Mouse (Mus musculus): ENCODE measurements around the gene Gm8909.
"Not testable (repeated sequence)": the region's sequence is repeated elsewhere in the genome, so short reads cannot be mapped to it uniquely, and the experiment has no call there.

Gene Gm8909

DNA sequence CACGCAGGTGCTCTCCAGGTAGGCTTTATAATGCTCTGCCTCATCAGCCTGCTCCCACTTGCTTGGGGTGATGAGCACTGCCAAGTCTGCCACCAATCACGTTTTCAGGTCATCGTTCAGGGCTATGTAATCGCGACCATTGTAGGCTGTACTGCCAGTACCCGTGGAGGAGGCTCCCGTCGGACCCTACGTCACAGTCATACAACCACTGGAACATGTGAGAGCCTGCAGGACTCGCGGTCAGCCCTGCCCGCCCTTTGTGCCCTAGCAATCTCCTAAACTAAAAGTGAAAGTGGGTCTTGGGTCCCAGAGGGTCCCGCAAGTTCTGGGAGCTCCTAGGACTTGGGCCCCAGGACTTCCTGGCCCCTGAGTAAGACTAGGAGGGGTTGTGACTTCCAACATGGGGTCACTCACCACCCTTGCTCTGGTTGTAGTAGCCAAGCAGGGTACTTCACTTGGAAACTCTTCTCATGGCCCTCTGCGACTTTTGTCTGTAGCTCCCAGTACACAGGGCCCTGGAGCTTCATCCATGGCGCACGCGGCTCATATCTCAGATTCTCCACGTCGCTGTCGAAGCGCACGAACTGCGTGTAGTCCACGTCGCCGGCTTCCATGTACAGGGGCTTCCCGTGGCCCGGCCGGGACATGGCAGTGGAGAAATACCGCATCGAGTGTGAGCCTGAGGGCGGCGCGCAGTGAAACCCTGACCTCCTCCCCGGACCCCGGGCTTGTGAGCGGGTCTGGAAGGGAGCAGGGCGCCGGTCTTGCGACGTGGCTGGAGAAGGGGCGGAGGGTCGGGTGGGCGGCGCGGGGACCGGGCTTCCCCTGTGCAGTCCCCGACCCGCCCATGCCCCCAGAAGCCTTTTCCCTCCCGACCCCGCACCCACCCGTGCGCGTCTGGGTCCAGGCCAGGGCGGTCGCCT lies 6.9 kb downstream of the Gm8909 start:
- no peak for DNase-seq (ENCODE audit: low read depth)

DNA sequence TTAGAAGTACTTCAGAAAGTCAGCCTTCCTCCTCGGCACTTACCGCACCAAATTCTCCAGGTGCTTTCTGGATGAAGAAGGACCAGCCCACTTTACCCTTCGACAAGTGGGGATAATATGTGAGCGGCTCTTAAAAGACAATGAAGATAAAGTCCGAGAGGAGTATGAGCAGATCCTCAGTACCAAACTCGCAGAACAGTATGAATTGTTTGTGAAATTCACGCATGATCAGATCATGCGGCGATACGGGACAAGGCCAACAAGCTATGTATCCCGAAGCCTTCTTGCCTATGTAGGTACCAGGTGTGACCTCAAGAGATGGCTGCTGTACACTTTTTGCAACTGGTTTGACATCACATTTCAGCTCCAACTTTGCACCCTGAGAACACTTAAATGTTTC lies 10.1 kb downstream of the Gm8909 start:
- not testable (repeated sequence) for DNase-seq (ENCODE audit: low read depth)

DNA sequence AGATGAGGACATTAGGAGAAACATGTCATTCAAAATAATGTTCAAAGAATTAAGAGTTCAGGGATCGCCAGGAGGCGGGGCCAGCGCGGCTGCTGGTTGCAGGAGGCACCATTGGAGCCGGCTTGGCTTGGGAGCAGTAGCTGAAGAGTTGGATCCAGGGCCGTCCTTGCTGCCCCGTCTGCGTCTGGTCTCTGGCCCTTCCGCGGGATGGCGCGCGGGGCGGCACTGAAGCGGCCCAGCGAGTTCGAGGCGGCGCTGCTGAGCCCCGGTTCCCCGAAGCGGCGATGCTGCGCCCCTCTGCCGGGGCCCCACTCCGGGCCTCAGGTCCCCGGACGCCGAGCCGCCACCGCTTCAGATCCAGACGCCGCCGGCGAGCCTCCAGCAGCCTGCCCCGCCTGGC lies 10.6 kb downstream of the Gm8909 start:
- DNase-seq (ENCODE audit: low read depth) = not testable (repeated sequence)

DNA sequence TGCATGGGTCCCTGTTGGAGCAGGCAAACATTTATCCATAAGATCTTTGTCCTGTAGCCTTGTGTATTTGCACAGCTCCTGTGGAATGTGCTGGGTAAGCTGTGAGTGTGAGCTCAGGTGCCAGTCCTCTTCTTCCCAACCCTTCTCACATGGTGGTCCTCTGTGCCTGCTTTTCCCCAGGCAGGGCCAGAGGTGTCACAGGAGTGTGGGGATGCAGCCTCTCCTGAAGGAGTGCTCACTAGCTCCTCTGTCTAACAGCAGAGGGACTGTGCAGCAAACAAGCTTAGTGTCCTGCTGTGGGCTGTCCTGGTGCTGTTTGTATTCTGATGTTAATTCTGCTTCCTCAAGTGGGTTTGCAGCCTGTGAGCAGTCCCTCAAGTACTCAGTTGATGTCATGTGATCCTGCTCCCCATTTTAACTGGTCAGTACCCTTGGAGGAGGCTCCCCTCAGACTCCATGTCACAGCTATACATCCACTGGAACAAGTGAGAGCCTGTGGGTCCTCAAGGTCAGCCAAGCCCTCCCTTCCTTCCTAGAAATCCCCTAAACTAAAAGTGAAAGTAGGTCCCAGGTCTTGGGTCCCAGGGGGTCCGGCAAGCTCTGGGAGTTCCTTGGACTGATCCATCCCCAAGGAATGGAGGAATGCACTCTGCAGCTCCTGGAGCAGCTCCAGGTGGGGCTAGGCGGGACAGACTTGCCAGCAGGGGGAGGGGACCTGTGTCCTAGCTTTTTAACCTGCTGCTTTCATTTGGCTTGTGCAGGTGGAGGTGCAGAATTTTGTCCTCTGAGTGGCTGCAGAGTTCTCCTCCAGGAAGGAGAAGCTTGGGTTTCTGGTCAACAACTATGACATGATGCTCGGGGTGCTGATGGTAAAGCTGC lies 13.8 kb downstream of the Gm8909 start:
- no peak for DNase-seq (ENCODE audit: low read depth)

DNA sequence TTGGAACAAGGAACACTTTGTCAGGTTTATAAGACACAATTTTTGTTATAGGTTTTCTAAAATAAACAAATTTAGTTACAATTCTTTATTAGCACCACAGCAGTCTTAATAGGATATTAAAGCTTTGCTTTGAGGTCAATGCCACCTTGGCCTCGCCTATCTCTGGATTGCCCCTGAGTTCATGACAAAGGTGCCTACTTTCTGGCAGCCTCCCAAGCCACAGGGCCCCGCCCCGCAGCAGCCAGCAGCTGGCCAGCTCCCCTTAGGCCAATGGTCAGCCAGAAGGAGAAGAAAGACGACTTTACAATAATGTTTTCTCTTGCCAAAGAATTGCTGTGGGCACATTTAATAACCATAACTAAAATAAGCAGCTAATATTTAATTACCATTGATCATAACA lies 17.1 kb downstream of the Gm8909 start:
- not testable (repeated sequence) for DNase-seq (ENCODE audit: low read depth)

DNA sequence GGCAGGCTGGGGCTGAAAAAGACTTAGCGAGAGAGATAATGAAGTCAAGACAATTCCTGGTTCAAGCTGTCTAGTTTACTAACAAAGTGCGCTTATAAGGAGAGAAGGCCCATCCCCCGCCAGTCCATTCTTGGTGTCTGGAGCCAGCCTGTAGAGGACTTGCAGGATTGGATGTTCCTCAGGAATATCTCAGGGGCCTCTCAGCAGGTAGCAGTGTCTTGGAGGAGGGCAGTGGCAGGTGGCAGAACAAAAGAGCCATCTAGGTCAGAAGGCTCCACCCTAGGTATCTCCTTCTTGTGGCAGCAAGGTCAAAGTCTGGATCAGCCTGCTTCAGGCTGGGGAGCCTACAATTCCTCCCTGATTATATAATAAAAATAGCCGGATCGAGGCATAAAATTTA lies 19.9 kb downstream of the Gm8909 start:
- not testable (repeated sequence) for DNase-seq (ENCODE audit: low read depth)

DNA sequence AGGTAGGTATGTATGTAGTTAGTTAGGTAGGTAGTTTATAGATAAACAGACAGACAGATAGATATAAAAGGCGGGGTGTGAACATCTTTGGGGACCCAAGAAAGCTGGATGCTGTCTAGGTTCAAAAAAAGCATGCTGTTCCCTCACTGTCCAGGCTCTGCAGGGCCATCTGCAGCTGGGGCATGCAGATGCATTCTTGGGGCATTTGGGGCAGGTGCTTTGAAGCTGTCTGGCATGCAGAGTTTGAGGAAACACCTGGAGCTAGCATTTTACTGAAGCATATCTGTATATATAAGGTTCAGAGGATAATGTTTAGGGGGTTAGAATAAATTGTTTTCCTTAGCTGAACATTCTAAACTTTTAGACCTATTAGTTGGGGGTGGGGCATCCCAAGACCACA lies 21.4 kb downstream of the Gm8909 start:
- DNase-seq (ENCODE audit: low read depth) = not testable (repeated sequence)

DNA sequence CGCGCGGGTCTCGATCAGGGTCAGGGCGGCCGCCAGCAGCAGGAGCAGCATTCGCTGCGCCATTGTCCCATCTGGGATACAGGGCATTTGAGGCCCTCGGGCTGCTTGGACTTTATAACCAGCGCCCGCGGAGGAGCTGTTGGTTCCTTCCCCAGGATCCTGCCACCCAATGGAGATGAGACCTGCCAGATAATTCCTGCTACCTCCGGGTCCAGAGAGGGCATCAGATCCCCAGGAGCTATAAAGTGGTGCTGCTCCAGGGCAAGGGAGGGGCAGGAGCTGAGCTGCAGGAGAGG lies 22.5 kb downstream of the Gm8909 start:
- DNase-seq (ENCODE audit: low read depth) = not testable (repeated sequence)

DNA sequence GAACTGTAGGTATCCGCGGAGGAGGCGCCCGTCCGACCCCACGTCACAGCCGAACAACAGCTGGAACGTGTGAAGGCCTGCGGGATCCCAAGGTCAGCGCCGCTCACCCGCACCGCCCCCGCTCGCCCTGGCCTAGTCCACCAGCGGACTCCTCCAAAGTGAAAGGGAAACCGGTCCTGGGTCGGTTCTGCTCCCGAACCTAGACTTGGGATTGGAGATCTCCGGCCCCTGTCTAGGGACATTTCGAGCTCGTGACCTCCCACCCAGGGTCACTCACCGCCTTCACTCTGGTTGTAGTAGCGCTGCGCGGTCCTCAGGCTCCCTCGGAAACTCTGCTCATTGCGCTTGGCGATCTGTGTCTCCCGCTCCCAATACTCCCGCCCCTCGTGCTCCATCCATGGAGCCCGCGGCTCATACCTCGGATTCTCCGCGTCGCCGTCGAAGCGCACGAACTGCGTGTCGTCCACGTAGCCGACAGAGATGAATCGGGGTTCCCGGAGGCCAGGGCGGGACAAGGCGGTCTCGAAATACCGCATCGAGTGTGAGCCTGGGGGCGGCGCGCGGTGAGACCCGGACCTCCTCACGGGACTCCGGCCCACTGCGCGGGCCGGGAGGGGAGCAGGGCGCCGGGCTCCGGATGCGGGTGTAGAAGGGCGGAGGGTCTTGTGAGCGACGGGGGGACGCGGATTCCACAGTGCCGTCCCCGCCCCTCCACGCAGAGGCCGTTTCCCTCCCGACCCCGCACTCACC lies 23.1 kb downstream of the Gm8909 start:
- DNase-seq (ENCODE audit: low read depth) = no peak

DNA sequence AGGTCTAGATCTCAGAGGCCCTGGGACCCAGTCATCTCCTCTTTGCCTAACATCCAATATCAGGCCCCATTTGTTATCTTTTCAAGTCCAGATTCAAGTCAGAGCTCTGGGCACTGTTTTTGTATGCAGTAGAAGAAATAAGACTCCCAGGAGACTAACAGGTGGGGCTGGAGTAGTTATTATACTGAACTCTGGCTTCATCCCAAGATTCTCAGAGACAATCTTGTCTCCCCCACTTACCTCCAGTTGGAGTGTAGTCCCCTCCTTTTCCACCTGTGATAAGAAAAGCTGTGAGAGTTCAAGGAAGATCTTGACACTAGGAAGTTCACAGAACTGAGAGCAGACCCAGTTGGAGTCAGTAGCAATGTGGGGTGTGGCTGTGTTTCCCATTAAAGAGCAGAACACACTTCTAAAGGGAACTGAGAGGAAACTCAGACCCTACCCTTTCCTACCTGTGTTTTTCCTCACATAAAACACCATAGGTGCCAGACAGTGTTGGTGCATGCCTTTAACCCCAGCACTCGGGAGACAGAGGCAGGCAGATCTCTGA lies 32.0 kb downstream of the Gm8909 start:
- DNase-seq (ENCODE audit: low read depth) = not testable (repeated sequence)

DNA sequence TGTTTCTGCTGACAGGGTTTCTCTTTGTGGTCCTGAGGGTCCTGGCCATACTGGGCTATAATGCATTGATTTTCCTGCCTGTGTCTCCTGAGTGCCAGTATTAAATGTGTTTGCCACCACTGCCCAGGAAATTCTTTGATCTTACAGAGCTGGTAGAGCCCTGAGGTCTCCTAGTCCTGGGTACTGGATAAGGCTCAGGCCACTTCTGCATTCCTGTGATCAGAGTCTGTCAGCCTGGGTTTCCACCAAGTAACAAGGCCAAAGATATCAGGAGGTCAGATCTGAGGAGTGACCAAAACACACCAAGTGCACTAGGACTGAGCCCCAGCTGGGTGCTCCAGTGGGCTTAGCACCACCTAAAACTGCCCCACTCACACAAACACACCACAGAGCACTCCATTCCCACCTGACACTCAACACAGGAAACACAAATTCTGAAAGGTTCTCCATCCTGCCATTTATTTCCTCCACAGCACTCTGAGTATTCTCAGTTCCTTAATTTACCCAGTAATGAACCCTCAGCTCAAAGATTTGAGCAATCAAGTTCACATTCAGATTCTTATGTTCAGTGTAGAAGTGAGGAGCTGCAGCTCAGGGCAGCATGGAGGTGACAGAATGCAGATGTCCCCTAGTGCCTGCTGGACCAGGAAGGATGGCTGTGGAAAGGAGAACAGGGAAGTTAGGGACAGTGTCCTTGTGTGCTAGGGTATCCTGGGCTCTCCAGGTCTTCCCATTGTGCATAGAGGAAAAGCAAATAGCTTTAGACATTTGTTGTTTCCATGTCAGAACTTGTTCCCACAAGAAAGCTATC lies 32.7 kb downstream of the Gm8909 start:
- not testable (repeated sequence) for DNase-seq (ENCODE audit: low read depth)

DNA sequence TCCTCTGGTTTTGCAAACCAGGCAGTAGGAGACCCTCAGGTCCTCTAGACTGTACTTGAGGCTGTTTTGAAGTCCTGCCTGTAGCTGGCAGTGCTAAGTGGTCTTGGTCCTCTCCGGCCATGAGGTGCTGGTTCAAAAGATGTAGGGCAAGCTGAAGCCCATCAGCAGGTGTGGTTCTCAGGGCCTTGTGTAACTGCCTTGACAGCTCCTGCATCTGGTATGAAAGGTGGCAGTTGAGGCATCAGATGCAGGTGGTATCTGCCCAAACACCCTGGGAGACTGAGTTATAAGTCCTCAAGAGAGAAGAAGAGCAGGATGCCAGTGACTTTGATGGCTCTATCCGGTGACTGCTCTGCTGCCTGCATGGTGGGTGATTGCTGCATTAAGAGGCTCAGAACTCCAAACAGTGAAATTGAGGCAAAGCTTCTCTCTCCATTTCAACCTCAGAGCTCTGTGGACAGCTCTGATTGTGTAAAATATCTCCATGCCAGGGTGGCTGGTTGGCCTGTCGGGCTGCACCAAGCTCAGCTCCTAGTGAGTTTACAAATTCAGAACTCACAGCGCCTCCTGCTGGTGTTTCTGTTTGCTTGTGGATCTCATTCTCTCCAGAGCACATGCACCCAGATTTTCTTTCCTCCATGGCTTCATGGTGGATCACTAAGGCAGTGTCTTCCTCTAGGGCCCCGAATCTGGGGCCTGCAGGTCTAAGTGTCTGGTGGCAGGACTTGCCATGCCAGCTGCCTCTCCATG lies 36.6 kb downstream of the Gm8909 start:
- DNase-seq (ENCODE audit: low read depth) = peak; percentile 33

DNA sequence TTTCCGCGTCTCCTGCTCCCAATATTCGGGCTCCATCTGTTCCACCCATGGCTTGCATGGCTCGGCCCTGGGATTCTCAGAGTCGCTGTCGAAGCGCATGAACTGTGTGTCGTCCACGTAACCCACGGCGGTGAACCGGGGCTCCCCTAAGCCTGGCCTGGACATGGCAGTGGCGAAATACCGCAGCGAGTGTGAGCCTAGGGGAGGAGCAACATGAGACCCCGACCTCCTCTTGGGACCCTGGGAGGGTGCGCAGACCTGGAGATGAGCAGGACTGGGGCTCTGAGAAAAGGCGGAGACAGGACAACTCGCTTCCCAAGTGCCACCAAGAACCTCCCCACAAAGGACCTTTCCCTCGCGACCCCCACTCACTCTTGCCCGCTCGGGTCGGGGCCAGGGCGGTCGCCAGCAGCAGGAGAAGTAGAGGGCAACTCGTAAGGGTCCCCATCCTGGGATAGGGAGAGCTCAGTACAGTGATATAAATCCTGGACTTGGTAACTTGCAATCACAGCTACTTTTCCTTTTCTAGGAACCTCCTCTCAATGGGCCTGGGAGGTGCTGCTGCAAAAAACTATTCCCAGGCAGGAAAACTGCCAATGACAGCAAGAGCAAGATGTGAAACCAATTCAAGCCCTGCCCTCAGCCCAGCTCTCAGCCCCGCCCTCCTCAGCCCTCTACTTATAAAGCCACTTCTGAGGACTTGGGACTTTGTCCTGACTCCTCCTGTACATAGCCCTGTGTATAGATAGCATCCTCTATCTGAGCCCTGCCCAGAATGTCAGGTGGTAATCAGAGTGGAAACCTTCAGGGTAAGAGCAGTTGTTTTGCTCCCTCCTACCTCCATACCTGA lies 39.1 kb downstream of the Gm8909 start, which contains the start of gene Gm7030:
TSS of gene Gm7030 (minus strand) at position 458 of the 850 bp plus-strand sequence.
- DNase-seq (ENCODE audit: low read depth) = not testable (repeated sequence)

DNA sequence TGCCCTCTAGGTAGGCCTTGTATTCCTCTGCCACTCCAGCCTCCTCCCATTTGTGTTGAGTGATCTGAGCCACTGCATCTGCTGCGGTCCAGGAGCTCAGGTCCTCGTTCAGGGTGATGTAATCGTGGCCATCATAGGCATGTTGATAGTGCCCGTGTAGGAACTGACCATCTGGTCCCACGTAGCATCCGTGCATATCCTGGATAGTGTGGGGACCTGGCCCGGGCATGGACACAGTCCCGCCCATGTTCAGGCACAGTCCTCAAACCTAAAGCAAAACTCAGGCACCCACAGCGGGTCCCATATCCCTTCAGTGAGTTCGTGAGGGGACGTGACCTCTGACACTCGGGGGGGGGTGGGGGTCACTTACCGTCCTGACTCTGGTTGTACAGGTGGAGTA lies 39.8 kb downstream of the Gm8909 start:
- DNase-seq (ENCODE audit: low read depth) = not testable (repeated sequence)

DNA sequence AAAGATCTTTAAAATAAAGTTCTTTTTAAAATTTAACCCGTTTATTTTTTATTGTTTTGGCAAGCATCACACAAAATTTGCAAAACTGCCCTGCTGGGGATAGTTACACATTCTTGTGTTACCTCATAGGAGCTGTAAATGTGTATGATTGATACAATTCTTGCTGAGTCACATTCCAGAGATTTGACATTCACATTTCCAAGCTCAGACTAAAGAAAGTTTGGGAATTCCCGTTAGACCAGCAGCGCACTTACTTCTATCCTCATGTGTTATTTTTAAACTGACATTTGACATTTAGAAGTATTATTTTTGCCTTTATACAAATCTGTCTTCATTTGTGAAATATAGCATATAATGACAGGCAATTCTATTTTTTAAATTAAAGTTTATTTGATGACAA lies 44.2 kb downstream of the Gm8909 start:
- not testable (repeated sequence) for DNase-seq (ENCODE audit: low read depth)

DNA sequence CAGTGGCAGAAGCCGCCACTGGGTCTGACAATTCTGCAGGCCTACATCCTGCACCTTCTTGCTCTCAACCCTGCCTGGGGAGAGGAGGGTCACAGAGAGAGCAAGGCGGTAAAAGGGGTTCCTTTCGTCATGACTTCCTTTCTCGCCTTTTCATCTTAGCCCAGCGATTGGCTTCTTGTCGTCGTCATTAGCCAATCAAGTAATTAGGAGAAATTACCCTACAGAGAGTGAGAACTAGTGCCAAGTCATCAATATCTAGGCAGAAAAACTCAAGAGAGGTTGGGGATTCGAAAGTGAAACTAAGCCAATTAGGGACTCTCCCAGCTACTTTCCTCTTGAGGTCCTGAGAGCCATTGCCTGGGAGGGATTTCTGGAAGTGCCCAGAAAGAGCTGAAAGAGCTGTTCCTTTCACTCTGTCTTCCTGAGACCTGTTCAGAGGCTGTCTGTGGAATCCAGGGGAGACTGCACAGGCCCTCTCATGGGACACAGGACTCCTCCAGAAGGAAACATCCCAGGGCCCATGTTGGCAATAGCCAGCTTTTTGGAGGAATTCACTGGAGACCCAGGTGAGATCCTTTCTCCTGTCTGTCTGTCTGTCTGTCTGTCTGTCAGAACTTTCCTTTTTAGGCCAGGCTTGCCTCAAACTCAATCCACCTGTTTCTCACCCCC lies 46.9 kb downstream of the Gm8909 start, which contains the start of gene Gm19684:
TSS of gene Gm19684 (plus strand) at position 327 of the 669 bp plus-strand sequence.
- peak; percentile 32 for DNase-seq (ENCODE audit: low read depth)

DNA sequence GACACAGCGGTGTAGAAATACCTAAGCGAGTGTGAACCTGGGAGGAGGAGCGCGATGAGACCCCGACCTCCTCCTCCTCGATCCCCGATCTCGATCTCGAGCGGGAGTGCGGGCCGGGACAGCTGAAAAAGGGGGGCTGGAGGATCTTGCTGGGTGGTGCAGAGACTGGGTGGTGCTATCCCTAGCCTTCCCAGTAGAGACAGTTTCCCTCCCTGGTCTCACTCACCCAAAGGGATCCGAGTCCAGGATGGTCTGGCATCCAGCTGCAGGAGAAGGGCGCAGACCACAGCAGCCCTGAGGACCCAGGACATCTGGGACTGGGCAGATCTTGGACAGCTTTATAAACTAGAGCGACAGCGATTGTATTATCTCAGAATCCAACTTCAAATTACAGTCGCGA lies 47.5 kb downstream of the Gm8909 start:
- DNase-seq (ENCODE audit: low read depth) = not testable (repeated sequence)

DNA sequence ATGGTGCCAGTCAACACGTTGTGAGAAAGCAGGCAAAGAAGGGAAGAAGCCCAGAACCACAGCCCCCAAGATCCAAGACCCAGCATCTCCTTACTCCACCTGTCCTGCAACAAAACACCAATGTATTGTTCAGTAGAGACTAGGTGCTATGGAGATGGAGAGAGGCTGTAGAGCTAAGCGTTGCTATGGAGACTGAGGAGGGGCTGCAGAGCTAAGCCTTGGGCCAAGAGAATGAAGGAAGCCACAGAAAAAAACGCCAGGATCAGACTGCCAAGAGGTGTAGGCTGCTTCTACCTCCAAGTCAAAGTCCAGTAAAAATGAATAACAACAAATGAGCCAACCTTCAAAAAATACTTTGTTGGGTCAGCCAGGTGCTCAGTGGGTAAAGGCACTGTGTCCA lies 51.8 kb downstream of the Gm8909 start:
- not testable (repeated sequence) for DNase-seq (ENCODE audit: low read depth)
